Mouse (Mus musculus) liver, embryonic 14.5 days (tissue): Measurements from ENCODE around the gene AY761185. TPM values are rescaled to one million over a fixed set of nuclear protein-coding genes. Genes with fewer than 3 reads are reported as not detected.

Experiments
- ATAC-seq: fragments of 200-750 bp; cut with Nextera tagmentation; 2 replicates; pipeline ENCODE4 v1.8.0; 2017; ENCODE audit warnings: moderate number of reproducible peaks, mild to moderate bottlenecking, moderate library complexity; ENCODE audit not compliant: insufficient read depth
- DNase-seq, 3 experiments: peaks; one replicate each; pipeline ENCODE4 v3.0.0-alpha.2; 2012 to 2013; ENCODE audit warnings: low read depth in 3 of 3, low spot score in 3 of 3
- H3K27ac ChIP-seq: fragments of 300-500 bp; sonication (generic); 2 replicates; pipeline ENCODE4 v1.5.1; 2014; ENCODE audit warnings: moderate library complexity, mild to moderate bottlenecking, control low read depth, inconsistent platforms
- H3K27me3 ChIP-seq: fragments of 300-500 bp; sonication (generic); 2 replicates; pipeline ENCODE4 v1.6.1; 2014; ENCODE audit warnings: mild to moderate bottlenecking, low read length, moderate library complexity; ENCODE audit not compliant: control insufficient read depth, insufficient read depth
- H3K36me3 ChIP-seq: fragments of 300-500 bp; sonication (generic); replicated peaks from 2 replicates; pipeline ENCODE4 v1.6.1; 2014; ENCODE audit warnings: low read depth; ENCODE audit not compliant: control insufficient read depth, insufficient read depth
- H3K4me1 ChIP-seq, 2 experiments: fragments of 200-500 bp in 1 of 2; fragments of 300-500 bp in 1 of 2; sonication (generic) in 1 of 2; replicated peaks; 2 replicates each; pipeline ENCODE4 v1.6.1; 2012 to 2014; ENCODE audit warnings: antibody characterized with exemption in 1 of 2, inconsistent platforms in 1 of 2, low read length in 1 of 2; ENCODE audit not compliant: control insufficient read depth in 2 of 2, insufficient read depth in 2 of 2
- H3K4me2 ChIP-seq: fragments of 300-500 bp; sonication (generic); 2 replicates; pipeline ENCODE4 v1.6.1; 2014; ENCODE audit warnings: low read depth, mild to moderate bottlenecking, control low read depth, moderate library complexity
- H3K4me3 ChIP-seq, 2 experiments: fragments of 200-500 bp in 1 of 2; fragments of 300-500 bp in 1 of 2; sonication (generic) in 1 of 2; 2 replicates each; pipeline ENCODE4 v1.5.1; 2012 to 2014; ENCODE audit warnings: low read depth in 2 of 2, low read length in 2 of 2, mild to moderate bottlenecking in 2 of 2, control low read depth in 1 of 2, inconsistent platforms in 1 of 2, moderate library complexity in 1 of 2; ENCODE audit not compliant: insufficient read depth in 1 of 2
- H3K9ac ChIP-seq: fragments of 300-500 bp; sonication (generic); replicated peaks from 2 replicates; pipeline ENCODE4 v1.6.1; 2014; ENCODE audit warnings: mild to moderate bottlenecking, control low read depth, moderate library complexity
- H3K9me3 ChIP-seq: fragments of 300-500 bp; sonication (generic); 2 replicates; pipeline ENCODE4 v1.6.1; 2016; ENCODE audit warnings: low read length, mixed read lengths; ENCODE audit not compliant: control insufficient read depth
- CTCF ChIP-seq: IDR thresholded peaks from 2 replicates; pipeline ENCODE4 v1.5.1; 2016; ENCODE audit warnings: antibody characterized with exemption, low read depth, control low read depth
- EP300 ChIP-seq: IDR thresholded peaks from 2 replicates; pipeline ENCODE4 v1.6.1; 2016; ENCODE audit warnings: antibody characterized with exemption, low read depth
- WGBS: fragments of 180-500 bp; shearing (Covaris S2); extraction: QIAGEN DNeasy Blood & Tissue Kit; methylation state at CpG from one replicate; pipeline ENCODE4 v1.1.7; 2014; ENCODE audit not compliant: insufficient replicate concordance; 5-methylcytosine and 5-hydroxymethylcytosine counted together
- polyA plus RNA-seq, 2 experiments: library from polyadenylated mRNA; depleted of rRNA in 1 of 2; stranded (reverse) in 1 of 2; unstranded in 1 of 2; fragments of >200 nt; fragmentation: Nextera tagmentation in 1 of 2; extraction: Ambion mirVana in 1 of 2; gene quantifications; 2 replicates each; pipeline versions ENCODE4 v1.2.1 to v1.2.3; 2012 to 2014

Gene AY761185
- polyA plus RNA-seq, 2 experiments = not detected

- Histone ChIP-seq H3K9me3 (no peaks in the 10 kb centered on the region), H3K27ac (no peak overlapping the region), H3K9ac (no peak overlapping the region), H3K27me3 (no peaks in the 10 kb centered on the region), H3K4me1 (no peaks in the 10 kb centered on the region), H3K4me2 (no peak overlapping the region), H3K36me3 (no peaks in the 10 kb centered on the region), H3K4me3 (no peak overlapping the region)
- DNase-seq (no peak), ATAC-seq (no peak)
- 60% methylated on average over 1 of the region's 1 CpGs for WGBS
- TF ChIP-seq CTCF (no peak), EP300 (no peak)
Measured at GRCm38 (mm10) chr8:20912288-20912687, 32.2 kb downstream of the AY761185 start.

- TF ChIP-seq EP300 (no peak), CTCF (no peak)
- DNase-seq (no peak), ATAC-seq (no peak)
- Histone ChIP-seq H3K27me3 (no peaks in the 10 kb centered on the region), H3K27ac (no peak overlapping the region), H3K4me3 (no peak overlapping the region), H3K36me3 (no peaks in the 10 kb centered on the region), H3K9ac (no peak overlapping the region), H3K4me1 (no peaks in the 10 kb centered on the region), H3K9me3 (no peaks in the 10 kb centered on the region; the same call in 1 of the 2 replicates), H3K4me2 (no peak overlapping the region)
- WGBS = 29% methylated on average over 2 of the region's 2 CpGs
Measured at GRCm38 (mm10) chr8:20908256-20908655, 36.3 kb downstream of the AY761185 start.

GRCm38 (mm10) chr8:20907119-20907518 lies 37.4 kb downstream of the AY761185 start:
- H3K4me3 ChIP-seq = no peak overlapping the region
- no peaks in the 10 kb centered on the region for H3K4me1 ChIP-seq
- H3K9me3 ChIP-seq = no peaks in the 10 kb centered on the region; the same call in 1 of the 2 replicates
- no peak for TF ChIP-seq EP300
- TF ChIP-seq CTCF = no peak
- ATAC-seq (no peak), DNase-seq (no peak)
- H3K9ac ChIP-seq = no peak overlapping the region
- H3K27me3 ChIP-seq = no peaks in the 10 kb centered on the region
- 73% methylated on average over 2 of the region's 2 CpGs for WGBS
- no peaks in the 10 kb centered on the region for H3K36me3 ChIP-seq
- H3K27ac ChIP-seq = no peak overlapping the region
- no peak overlapping the region for H3K4me2 ChIP-seq

GRCm38 (mm10) chr8:20902527-20902926 lies 42.0 kb downstream of the AY761185 start, which contains the start of gene Gm15056:
TSS of gene Gm15056 (minus strand) at chr8:20902627.
- no peak within 1 kb of the TSS for H3K4me3 ChIP-seq
- no peaks in the 10 kb centered on the region for H3K4me1 ChIP-seq
- no peak for ATAC-seq
- no peak for DNase-seq
- no peak within 1 kb of the TSS for H3K9ac ChIP-seq
- 15% methylated on average over 2 of the region's 2 CpGs for WGBS
- H3K36me3 ChIP-seq = no peaks in the 10 kb centered on the region
- TF ChIP-seq EP300 (no peak), CTCF (no peak)
- H3K4me2 ChIP-seq = no peak within 1 kb of the TSS
- H3K27me3 ChIP-seq = no peaks in the 10 kb centered on the region
- H3K27ac ChIP-seq = no peak within 1 kb of the TSS
- no peaks in the 10 kb centered on the region; the same call in 1 of the 2 replicates for H3K9me3 ChIP-seq

Other genes with a start within 250 kb of the AY761185 start
- not detected in 2 replicates for gene Defb33, start 52.0 kb downstream of the AY761185 start, polyA plus RNA-seq (2012; rRNA removed)
- not detected in 2 replicates for gene Defb33, start 52.0 kb downstream of the AY761185 start, polyA plus RNA-seq (2014; fragmentation: Nextera tagmentation; extraction: Ambion mirVana)
- gene Gm15056, start 42.1 kb downstream of the AY761185 start, polyA plus RNA-seq (2012; rRNA removed) = not detected in 2 replicates
- gene Gm15056, start 42.1 kb downstream of the AY761185 start, polyA plus RNA-seq (2014; fragmentation: Nextera tagmentation; extraction: Ambion mirVana) = not detected in 2 replicates
- gene Gm6040, start 22.6 kb downstream of the AY761185 start, polyA plus RNA-seq (2012; rRNA removed) = not detected in 2 replicates
- gene Gm6040, start 22.6 kb downstream of the AY761185 start, polyA plus RNA-seq (2014; fragmentation: Nextera tagmentation; extraction: Ambion mirVana) = not detected in 2 replicates
- not detected in 2 replicates for gene Defa21, start 80.8 kb upstream of the AY761185 start, polyA plus RNA-seq (2012; rRNA removed)
- gene Defa21, start 80.8 kb upstream of the AY761185 start, polyA plus RNA-seq (2014; fragmentation: Nextera tagmentation; extraction: Ambion mirVana) = not detected in 2 replicates
- gene Defa23, start 110.3 kb upstream of the AY761185 start, polyA plus RNA-seq (2012; rRNA removed) = not detected in 2 replicates
- not detected in 2 replicates for gene Defa23, start 110.3 kb upstream of the AY761185 start, polyA plus RNA-seq (2014; fragmentation: Nextera tagmentation; extraction: Ambion mirVana)
- not detected in 2 replicates for gene Defa35, start 120.3 kb upstream of the AY761185 start, polyA plus RNA-seq (2012; rRNA removed)
- gene Defa35, start 120.3 kb upstream of the AY761185 start, polyA plus RNA-seq (2014; fragmentation: Nextera tagmentation; extraction: Ambion mirVana) = not detected in 2 replicates
- gene Defa25, start 139.7 kb upstream of the AY761185 start, polyA plus RNA-seq (2012; rRNA removed) = not detected in 2 replicates
- not detected in 2 replicates for gene Defa25, start 139.7 kb upstream of the AY761185 start, polyA plus RNA-seq (2014; fragmentation: Nextera tagmentation; extraction: Ambion mirVana)
- not detected in 2 replicates for gene Gm14851, start 151.3 kb upstream of the AY761185 start, polyA plus RNA-seq (2012; rRNA removed)
- not detected in 2 replicates for gene Gm14851, start 151.3 kb upstream of the AY761185 start, polyA plus RNA-seq (2014; fragmentation: Nextera tagmentation; extraction: Ambion mirVana)
- not detected in 2 replicates for gene Defa30, start 189.9 kb upstream of the AY761185 start, polyA plus RNA-seq (2012; rRNA removed)
- not detected in 2 replicates for gene Defa30, start 189.9 kb upstream of the AY761185 start, polyA plus RNA-seq (2014; fragmentation: Nextera tagmentation; extraction: Ambion mirVana)
- not detected in 2 replicates for gene Defa22, start 217.6 kb upstream of the AY761185 start, polyA plus RNA-seq (2012; rRNA removed)
- not detected in 2 replicates for gene Defa22, start 217.6 kb upstream of the AY761185 start, polyA plus RNA-seq (2014; fragmentation: Nextera tagmentation; extraction: Ambion mirVana)
- gene Defa31, start 246.9 kb upstream of the AY761185 start, polyA plus RNA-seq (2012; rRNA removed) = not detected in 2 replicates
- not detected in 2 replicates for gene Defa31, start 246.9 kb upstream of the AY761185 start, polyA plus RNA-seq (2014; fragmentation: Nextera tagmentation; extraction: Ambion mirVana)